Mouse (Mus musculus) right cerebral cortex, postnatal 4 days (tissue): ENCODE results near the gene Axin2.

ENCODE experiments used
- DNase-seq: peaks from one replicate; pipeline ENCODE4 v3.0.0-alpha.2; 2022

The Axin2 gene

DNA sequence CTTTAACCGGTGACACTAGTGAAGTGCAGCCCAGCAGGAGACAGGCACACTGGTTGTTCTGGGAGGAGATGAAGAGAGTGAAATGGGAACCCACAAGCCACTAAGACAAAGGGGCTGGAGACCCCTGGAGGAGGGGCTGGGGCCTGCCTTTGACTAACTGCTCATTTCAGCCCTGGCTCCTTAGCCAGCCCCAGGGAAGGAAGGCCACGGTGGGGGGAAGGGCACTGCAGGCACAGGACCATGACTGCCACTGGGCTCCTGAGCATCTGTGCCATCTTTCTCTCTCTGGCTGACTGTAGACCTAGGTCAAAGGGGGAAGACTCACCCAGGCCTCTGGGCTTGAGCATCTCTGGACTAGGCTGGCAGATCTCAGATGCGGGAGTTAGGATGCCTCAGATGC is 10.5 kb downstream of the Axin2 start:
- DNase-seq, result no peak

DNA sequence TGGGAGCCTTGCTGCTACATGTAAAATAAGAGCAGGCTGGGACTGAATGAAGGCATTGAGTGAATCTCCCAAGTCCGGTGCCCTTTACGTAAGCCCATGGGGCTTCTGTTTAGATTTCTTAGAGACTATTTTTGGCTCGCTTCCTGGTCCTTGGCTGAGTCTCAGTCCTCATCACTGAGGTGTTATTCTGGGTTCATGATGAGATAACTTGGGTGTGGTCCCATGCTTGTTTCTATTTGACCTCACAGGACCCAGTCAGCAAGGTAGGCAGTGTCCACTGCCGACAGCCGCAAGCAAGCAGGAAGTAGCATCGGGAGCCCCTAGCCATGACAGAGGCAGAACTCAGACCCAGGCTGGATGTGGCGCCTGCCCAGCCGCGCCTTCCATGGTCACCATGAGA is 13.7 kb downstream of the Axin2 start:
- no peak for DNase-seq

DNA sequence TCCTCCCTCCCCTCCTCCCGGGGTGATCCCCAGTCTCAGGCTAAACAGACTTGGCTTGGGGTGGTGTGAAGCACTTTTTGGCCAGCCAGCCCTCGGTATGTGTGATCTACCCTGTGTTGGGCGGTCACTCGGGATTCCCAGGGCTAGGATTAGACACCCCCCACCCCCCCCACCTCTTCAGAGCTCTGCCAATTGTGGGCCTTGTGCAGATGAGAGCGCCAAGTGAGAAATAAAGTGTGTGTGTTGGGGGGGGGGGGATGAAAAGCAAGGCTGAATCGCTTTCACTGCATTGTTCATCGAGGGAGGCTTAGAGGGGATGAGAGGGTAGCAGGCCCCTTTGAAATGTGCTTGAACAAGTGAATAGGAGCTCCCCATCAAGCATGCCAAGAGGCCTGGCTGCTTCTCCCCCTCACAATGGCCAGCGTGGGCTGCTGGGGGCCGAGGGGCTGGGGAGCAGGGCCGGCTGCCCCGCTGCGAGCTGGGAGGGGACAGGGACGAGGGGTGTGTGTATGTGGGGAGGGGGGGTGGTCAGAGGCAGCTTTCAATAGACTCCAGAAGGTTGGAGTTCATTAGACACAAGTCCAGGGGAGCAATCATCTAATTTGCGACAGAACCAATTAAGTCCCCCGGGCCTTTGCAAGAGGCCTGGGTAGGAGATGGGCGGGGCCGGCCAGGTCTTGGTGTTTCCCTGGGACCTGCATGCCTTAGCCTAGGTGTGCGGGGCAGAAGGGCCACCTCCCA is 15.1 kb downstream of the Axin2 start:
- no peak for DNase-seq

DNA sequence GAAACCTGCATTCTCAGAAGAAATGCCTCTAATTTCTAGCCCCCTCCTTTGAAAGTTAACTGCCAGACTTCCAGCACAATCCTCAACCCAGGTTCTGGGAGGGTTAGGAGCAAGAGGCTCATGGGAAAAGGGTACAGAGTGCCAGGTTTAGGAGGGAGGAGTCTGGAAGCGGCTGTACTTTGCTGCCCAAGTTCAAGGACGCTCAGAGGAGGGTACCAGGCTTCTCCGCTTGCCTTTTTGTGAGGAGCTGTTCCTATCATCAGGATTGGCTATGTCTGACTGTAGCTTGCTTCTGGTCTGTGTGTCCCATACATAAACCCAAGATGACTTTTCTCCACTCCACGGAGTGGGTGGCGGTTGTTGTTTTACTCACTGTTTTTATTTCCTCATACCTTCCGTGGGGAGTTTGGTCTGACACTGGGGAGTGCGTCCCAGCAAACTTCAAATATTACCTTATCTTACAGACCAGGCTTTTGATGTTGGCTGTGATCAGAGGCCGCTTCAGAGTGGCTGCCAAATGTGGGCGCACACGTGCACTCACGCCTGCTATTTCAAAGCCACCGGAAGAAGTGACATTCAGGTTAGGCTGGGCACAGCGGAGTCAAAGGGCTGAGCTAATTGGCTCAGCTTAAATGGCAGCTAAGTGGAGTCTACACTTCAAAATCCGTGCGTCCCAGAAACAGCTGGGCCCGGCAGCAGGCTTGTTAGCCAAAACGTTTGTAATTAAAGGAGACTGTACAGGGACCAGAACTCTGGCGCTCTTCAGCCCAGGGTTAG is 16.1 kb downstream of the Axin2 start:
- DNase-seq, result no peak

GRCm38 (mm10) chr11:108940655-108941412 is 20.7 kb downstream of the Axin2 start:
- no peak for DNase-seq

GRCm38 (mm10) chr11:108941836-108942235 is 21.7 kb downstream of the Axin2 start:
- no peak for DNase-seq

DNA sequence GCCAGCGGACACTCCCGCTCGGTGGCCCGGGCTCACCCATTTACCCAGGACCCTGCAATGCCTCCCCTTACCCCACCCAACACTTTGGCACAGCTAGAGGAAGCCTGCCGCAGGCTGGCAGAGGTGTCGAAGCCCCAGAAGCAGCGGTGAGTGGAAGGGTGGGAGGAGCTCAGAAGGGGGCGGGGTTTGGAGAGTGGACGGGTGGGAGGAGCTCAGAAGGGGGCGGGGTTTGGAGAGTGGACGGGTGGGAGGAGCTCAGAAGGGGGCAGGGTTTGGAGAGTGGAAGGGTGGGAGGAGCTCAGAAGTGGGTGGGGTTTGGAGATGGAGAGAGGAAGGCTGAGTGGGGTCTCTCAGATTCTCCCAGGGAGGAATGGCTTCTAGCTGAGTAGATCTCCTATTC is 23.6 kb downstream of the Axin2 start:
- no peak for DNase-seq

DNA sequence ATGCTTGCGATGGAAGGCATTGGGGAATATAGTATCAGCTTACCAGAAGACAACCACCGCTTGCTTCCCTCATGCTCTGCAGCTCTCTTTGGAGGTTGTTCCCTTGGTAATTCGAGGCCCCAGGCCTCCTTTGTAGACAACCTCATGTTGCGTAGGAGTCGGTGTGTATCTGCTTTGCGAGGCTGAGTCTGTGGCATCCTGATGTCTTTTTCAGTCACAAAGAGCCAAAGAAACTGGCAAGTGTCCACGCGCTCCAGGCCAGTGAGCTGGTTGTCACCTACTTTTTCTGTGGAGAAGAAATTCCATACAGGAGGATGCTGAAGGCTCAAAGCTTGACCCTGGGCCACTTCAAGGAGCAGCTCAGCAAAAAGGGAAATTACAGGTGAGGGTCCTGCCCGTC is 25.5 kb downstream of the Axin2 start:
- DNase-seq, result no peak

DNA sequence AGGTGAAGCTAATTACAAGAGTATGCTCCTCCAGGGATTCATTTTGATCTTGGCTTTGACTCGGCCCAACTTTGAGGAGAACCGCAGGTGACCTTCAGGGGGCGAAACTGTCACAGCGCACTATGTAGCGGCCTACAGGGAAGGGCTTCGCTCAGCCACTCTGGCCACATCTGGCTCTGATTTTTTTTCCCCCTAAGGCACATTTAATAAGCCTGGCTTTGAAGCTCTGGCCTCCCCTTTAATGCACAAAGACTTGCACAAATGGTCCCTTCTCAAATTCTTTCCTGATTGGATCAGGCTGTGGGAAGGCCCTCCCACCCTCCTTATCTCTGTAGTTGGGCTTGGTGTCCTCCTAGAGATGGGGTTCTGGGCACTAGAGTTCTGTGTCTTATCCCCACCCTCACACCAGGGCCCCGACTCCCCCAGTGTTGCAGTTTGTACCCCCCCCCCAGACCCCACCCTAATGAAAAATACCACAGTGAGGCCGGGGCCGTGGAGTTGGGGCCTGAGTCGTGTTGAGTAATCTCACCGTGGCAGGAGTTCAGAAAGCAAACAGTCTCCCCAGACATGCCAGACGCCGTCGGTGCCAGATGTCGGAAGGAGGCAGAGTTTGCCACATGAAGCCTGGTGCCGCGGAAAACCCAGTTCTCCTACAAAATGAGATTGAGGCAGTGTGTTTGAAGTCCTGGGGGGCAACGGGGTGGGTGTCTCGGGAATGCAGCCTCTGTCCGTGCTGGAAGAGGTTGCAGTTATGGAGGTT is 27.5 kb downstream of the Axin2 start:
- no peak for DNase-seq

DNA sequence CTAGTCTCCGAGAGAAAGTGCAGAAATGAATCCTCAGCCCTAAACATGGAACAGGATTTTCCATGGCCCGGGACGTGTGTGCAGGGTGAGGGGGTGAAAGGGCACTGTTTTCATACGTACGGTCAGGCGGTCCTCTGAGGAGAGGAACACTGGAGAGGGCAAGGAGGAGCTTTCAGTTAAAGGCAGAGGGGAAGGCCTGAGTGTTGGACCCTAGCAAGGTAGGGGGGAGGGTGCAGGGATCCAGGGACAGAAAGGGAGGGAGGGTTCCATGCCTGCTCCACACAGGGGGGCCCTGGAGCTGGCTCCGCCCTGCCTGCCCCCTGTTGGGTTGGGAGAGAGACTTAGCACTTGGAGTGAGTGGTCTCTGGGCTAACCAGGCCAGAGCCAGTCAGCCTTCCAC is 28.4 kb downstream of the Axin2 start:
- DNase-seq, result no peak

- DNase-seq, result no peak
Observed at GRCm38 (mm10) chr11:108948931-108949330, 28.8 kb downstream of the Axin2 start.

GRCm38 (mm10) chr11:108952343-108952742 is 32.2 kb downstream of the Axin2 start:
- no peak for DNase-seq

DNA sequence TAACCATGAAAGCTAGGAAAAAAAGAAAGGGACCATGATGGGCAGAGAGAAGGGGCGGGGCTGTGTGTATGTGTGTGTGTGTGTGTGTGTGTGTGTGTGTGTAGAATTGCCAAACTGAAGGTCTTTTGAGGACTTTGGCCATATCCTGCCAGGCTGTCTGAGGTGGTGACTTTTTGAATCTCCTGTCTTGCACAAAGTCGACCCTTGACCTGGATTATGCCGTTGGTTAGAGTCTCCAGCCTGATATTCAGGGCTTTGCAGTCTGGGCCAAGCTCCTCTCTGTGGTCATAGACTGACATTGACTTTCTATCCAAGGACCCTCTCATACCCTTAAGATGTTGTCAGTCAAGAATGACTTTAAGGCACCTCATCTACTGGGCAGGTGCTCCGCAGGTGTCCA is 35.8 kb downstream of the Axin2 start:
- no peak for DNase-seq

- no peak for DNase-seq
Observed at GRCm38 (mm10) chr11:108958349-108958748, 38.2 kb downstream of the Axin2 start.

GRCm38 (mm10) chr11:108959196-108959595 is 39.0 kb downstream of the Axin2 start:
- DNase-seq, result no peak

- DNase-seq, result no peak
Observed at GRCm38 (mm10) chr11:108961651-108962065, 41.5 kb downstream of the Axin2 start.

DNA sequence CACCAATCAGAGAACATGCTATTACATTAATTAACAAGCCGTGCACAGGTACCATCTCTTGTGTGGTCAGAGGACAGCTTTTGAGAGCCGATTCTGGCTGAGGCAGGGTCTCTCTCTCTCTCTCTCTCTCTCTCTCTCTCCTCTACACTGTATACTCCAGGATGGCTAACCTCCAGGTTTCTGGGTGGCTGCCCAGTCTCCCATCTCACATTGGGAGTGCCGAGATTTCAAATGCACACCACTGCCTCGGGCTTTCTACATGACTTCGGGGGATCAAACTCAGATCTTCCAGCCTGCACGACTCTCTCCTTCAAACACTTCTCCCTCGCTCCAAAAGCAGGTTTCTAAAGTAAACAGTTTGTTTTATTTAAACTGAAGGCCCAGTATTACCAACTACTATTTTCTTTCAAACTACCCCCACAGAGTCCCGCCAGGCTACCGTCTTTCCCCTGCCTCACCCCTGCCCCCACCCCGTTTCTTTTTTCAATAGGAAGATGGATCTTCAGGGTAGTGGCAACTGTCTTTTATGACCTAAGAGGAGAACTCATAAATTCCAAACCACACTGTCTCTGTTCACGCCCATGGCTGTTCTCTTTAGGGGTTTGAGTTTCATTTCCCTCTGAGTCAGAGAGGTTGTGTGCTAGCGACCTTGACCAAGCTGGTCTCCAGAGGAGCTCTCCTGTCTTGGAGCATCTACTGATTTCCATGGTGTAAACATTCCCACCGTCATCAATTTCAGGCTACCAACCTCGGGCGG is 43.5 kb downstream of the Axin2 start:
- DNase-seq, result no peak

DNA sequence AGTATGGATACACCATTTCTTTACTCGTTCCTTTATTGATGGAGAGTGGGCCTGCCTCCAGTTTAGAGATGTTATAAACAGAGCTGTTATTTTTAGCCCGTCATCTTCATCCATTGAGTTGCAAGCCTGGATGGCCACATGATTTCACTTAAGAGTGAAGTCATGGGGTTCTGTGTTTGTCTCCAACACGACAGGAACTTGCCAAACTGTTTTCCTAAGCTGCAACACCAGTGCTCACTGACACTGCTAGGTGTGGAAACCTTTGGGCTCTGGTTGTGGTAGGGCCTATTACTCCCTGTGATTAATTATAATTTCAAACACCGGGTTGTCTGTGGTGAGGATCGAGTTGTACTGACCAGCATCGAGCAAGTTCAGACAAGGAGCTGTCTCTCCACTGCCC is 45.6 kb downstream of the Axin2 start:
- no peak for DNase-seq

- no peak for DNase-seq
Observed at GRCm38 (mm10) chr11:108973459-108973858, 53.3 kb downstream of the Axin2 start.

GRCm38 (mm10) chr11:108973866-108974265 is 53.7 kb downstream of the Axin2 start:
- no peak for DNase-seq

DNA sequence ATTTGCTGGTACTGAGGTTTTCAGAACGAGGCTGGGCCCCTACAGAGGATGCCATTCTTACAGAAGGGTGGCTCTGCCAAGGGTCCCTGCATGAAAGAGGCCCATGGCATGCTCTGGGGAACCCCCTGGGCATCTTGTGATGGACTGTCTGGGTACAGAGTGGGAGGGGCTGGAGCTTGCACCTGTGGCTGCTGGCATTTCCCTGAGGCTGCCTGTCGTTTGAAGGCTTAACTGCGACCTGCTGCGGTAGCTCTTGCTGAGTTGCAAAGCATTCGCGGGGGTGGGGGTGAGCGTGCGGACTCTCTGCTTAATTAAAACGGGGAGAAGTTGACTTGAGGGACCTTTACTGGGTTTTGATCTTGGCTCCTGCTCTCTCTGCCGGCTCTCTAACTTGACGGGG is 55.4 kb downstream of the Axin2 start:
- DNase-seq, result no peak

DNA sequence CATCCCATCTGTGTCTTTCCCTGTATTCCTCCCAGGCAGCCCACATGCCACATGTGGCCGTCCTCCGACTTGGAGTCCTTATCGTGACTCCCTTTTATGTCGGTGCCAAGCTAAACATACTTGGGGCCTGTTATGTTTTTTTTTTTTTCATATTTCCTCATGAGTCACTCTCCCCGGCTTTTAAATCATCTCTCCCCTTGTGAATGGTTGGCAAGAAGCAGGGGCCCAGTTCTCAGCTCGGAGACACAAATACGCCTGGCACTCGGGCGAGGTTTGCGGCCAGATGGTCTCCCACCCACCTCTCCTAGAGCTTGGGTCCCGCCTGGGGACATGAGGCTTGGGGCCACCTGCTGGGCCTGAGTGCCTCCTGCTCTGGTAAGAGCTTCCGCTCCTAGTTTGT is 60.4 kb downstream of the Axin2 start:
- DNase-seq, result no peak
